ENCODE assay signal across 9 mouse cellular contexts in genomic region chr7:130654562-130654961, GRCm38 (mm10).
DNase-seq lines count a peak whose midpoint lies in the region; ATAC-seq lines count a peak whose summit lies in the region.
"Had no signal": no experiment of that assay in that cellular context is flagged by ENCODE, and none has a peak within 500 bp of the region (broad histone marks: within the 10 kb centered on the region; RNA-seq: fewer than 3 reads in every experiment).

No protein-coding gene starts in this region.

- no peak overlapping the region; the same call in 1 of the 2 replicates for H3K4me2 ChIP-seq in heart, embryonic 11.5 days
- no peak overlapping the region for H3K4me2 ChIP-seq in forebrain, embryonic 11.5 days (ENCODE audit: low read depth, low read length, severe bottlenecking)
- H3K4me2 ChIP-seq: neural tube, embryonic 12.5 days had no signal

- peak; percentile 62 for DNase-seq in gastrocnemius, postnatal 25 days
- no peak for DNase-seq in gastrocnemius, postnatal 36 days
- DNase-seq in kidney, adult 9 months: peak; percentile 76
- DNase-seq in lung, postnatal 14 days: peak; percentile 27
- DNase-seq in forebrain, embryonic 11.5 days (ENCODE audit: low spot score): no peak
- no peak for DNase-seq in thymus, postnatal 25 days
- DNase-seq in left cerebral cortex, adult 18-20 months (ENCODE audit: low spot score in 2 of 2): no peak

- no peak overlapping the region for H3K4me3 ChIP-seq in heart, embryonic 11.5 days (ENCODE audit: low read depth, low read length)
- H3K4me3 ChIP-seq in forebrain, embryonic 11.5 days (ENCODE audit: low read depth, low read length): no peak overlapping the region
- H3K4me3 ChIP-seq: neural tube, embryonic 12.5 days had no signal

- peaks cover 61% of the 10 kb centered on the region for H3K4me1 ChIP-seq in heart, embryonic 11.5 days (ENCODE audit: control insufficient read depth, insufficient read depth, low read length)
- 0 out of 2 replicates have a peak, but pooled peaks cover 4% of the 10 kb centered on the region for H3K4me1 ChIP-seq in forebrain, embryonic 11.5 days (replicated peaks; ENCODE audit: control insufficient read depth, insufficient read depth, low read length)

- WGBS in heart, embryonic 11.5 days (ENCODE audit: insufficient replicate concordance): 34% methylated on average over 2 of the region's 2 CpGs
- WGBS in forebrain, embryonic 11.5 days: 79% methylated on average over 2 of the region's 2 CpGs

- ATAC-seq in heart, embryonic 11.5 days (replicated peaks; ENCODE audit: insufficient number of reproducible peaks, low FRiP score, low TSS enrichment): peak; percentile 58
- no peak for ATAC-seq in forebrain, embryonic 11.5 days (replicated peaks; ENCODE audit: low FRiP score)

- H3K9me3 ChIP-seq in heart, embryonic 11.5 days (replicated peaks; ENCODE audit: control insufficient read depth, low read length): no peaks in the 10 kb centered on the region
- no peaks in the 10 kb centered on the region for H3K9me3 ChIP-seq in forebrain, embryonic 11.5 days (ENCODE audit: control insufficient read depth, low read length)
- H3K9me3 ChIP-seq: neural tube, embryonic 12.5 days had no signal

- no peaks in the 10 kb centered on the region for H3K27me3 ChIP-seq in heart, embryonic 11.5 days (ENCODE audit: control insufficient read depth, insufficient read depth, low read length)
- no peaks in the 10 kb centered on the region for H3K27me3 ChIP-seq in forebrain, embryonic 11.5 days (ENCODE audit: control insufficient read depth, insufficient read depth, low read length)
- H3K27me3 ChIP-seq: neural tube, embryonic 12.5 days had no signal

- intact Hi-C loops in gastrocnemius, postnatal 36 days (cut with DNase I): no loop called here

- H3K36me3 ChIP-seq in heart, embryonic 11.5 days (ENCODE audit: control insufficient read depth, insufficient read depth, low read length): no peaks in the 10 kb centered on the region
- H3K36me3 ChIP-seq in forebrain, embryonic 11.5 days (ENCODE audit: control insufficient read depth, insufficient read depth, low read length): no peaks in the 10 kb centered on the region
- H3K36me3 ChIP-seq: neural tube, embryonic 12.5 days had no signal

- peak overlapping the region; percentile 11; the same call in 1 of the 2 replicates for H3K9ac ChIP-seq in heart, embryonic 11.5 days (ENCODE audit: low read depth, low read length)
- no peak overlapping the region for H3K9ac ChIP-seq in forebrain, embryonic 11.5 days (ENCODE audit: low read length)
- H3K9ac ChIP-seq: neural tube, embryonic 12.5 days had no signal

- H3K27ac ChIP-seq in heart, embryonic 11.5 days (ENCODE audit: low read depth, low read length): peak overlapping the region; percentile 81
- H3K27ac ChIP-seq in forebrain, embryonic 11.5 days (ENCODE audit: low read depth, low read length): no peak overlapping the region
- H3K27ac ChIP-seq: neural tube, embryonic 12.5 days had no signal

Comparison
In these comparisons a context has a peak if more than half of its experiments do, and no peak if none do; other contexts are left out.
1. DNase-seq: peak in gastrocnemius, postnatal 25 days (single experiment), kidney, adult 9 months (single experiment) and lung, postnatal 14 days (single experiment); none in gastrocnemius, postnatal 36 days (0 of 2), forebrain, embryonic 11.5 days (single experiment), thymus, postnatal 25 days (single experiment) and left cerebral cortex, adult 18-20 months (0 of 2).